21 mouse cellular contexts compared by ENCODE assay signal in genomic region chr10:10888521-10888920, GRCm38 (mm10).
DNase-seq lines count a peak whose midpoint lies in the region; TF ChIP-seq lines count a peak whose summit lies in the region.
"Had no signal": no experiment of that assay in that cellular context is flagged by ENCODE, and none has a peak within 500 bp of the region (broad histone marks: within the 10 kb centered on the region; RNA-seq: fewer than 3 reads in every experiment).

No protein-coding gene starts in this region.

- no peak overlapping the region for H3K4me3 ChIP-seq in cerebellum, adult 2 months (replicated peaks; ENCODE audit: insufficient read depth, low read depth, low read length)
- H3K4me3 ChIP-seq: embryonic facial prominence, embryonic 13.5 days; erythroblast, embryonic 14.5 days; forebrain, embryonic 13.5 days; gastrocnemius, adult 2 months; heart, embryonic 15.5 days; hindbrain, embryonic 15.5 days; intestine, embryonic 15.5 days; limb, embryonic 12.5 days; midbrain, embryonic 12.5 days had no signal

- H3K4me1 ChIP-seq in cerebellum, adult 2 months (ENCODE audit: control insufficient read depth, insufficient read depth, low read length) = peaks cover 6% of the 10 kb centered on the region; the same call in 1 of the 2 replicates
- H3K4me1 ChIP-seq: forebrain, embryonic 13.5 days; heart, embryonic 15.5 days; hindbrain, embryonic 15.5 days; intestine, embryonic 15.5 days; limb, embryonic 12.5 days had no signal

- no peak for TF ChIP-seq POLR2A in cerebellum, adult 2 months (IDR thresholded peaks at IDR 0.05; ENCODE audit: borderline replicate concordance, insufficient read depth, low read length)

- TF ChIP-seq CTCF in cerebellum, adult 2 months (IDR thresholded peaks at IDR 0.05; ENCODE audit: borderline replicate concordance, insufficient read depth, low read depth, low read length) = no peak

- H3K27me3 ChIP-seq in cerebellum, adult 2 months (ENCODE audit: control insufficient read depth, insufficient read depth, low read length) = no peaks in the 10 kb centered on the region
- H3K27me3 ChIP-seq: embryonic facial prominence, embryonic 13.5 days; forebrain, embryonic 13.5 days; heart, embryonic 15.5 days; hindbrain, embryonic 15.5 days; intestine, embryonic 15.5 days; limb, embryonic 12.5 days; midbrain, embryonic 12.5 days had no signal

- no peak overlapping the region for H3K27ac ChIP-seq in cerebellum, adult 2 months (ENCODE audit: insufficient read depth, low read length)
- H3K27ac ChIP-seq: embryonic facial prominence, embryonic 13.5 days; forebrain, embryonic 13.5 days; gastrocnemius, adult 2 months; heart, embryonic 15.5 days; hindbrain, embryonic 15.5 days; intestine, embryonic 15.5 days; limb, embryonic 12.5 days; midbrain, embryonic 12.5 days had no signal

- DNase-seq in embryo, embryonic 10 days (ENCODE audit: low spot score) = peak; percentile 5
- no peak for DNase-seq in embryo, embryonic 11 days
- DNase-seq in brain, adult 2 months (ENCODE audit: low read depth, low spot score) = peak; percentile 84
- DNase-seq in cerebellum, adult 2 months = peak; percentile 56 to 75
- peak; percentile 67 to 74 for DNase-seq in cerebellum, postnatal 25 days
- no peak for DNase-seq in testis, postnatal 14 days (ENCODE audit: low spot score)
- no peak for DNase-seq in adrenal gland, adult (ENCODE audit: inconsistent age in 2 of 2, low spot score in 1 of 2)
- DNase-seq: adrenal gland, postnatal 14 days; gastrocnemius, adult 2 months; heart, postnatal 36 days; kidney, adult 8-10 months; liver, postnatal 0 days; thymus, postnatal 14 days had no signal

- WGBS in cerebellum, adult 2 months = 22% methylated on average over 9 of the region's 9 CpGs

Comparison
In these comparisons a context has a peak if more than half of its experiments do, and no peak if none do; other contexts are left out.
1. DNase-seq: peak in embryo, embryonic 10 days (single experiment), brain, adult 2 months (single experiment), cerebellum, adult 2 months (2 of 2) and cerebellum, postnatal 25 days (2 of 2); none in embryo, embryonic 11 days (single experiment), testis, postnatal 14 days (single experiment) and adrenal gland, adult (0 of 2).